Mouse (Mus musculus) small intestine, adult 2 months (tissue): ENCODE measurements at regions not wholly inside any gene's neighbourhood (a gene's known extent, or its start where the extent isn't known, plus 50 kb on each side); places are given as distances from the start of the nearest gene placed in this dataset.

Source experiments
- CTCF ChIP-seq: fragments of 200-500 bp; IDR thresholded peaks from 2 replicates; pipeline ENCODE4 v1.5.1; 2012; ENCODE audit warnings: low read depth, mild to moderate bottlenecking, control low read depth, inconsistent platforms, low read length, moderate library complexity, mixed read lengths; ENCODE audit not compliant: insufficient replicate concordance, insufficient read length; ENCODE audit errors: extremely low read depth
- POLR2A ChIP-seq: fragments of 200-500 bp; IDR thresholded peaks from 2 replicates; pipeline ENCODE4 v1.6.1; 2012; ENCODE audit warnings: low read depth, mild to moderate bottlenecking, control low read depth, inconsistent platforms, low read length, moderate library complexity

GRCm38 (mm10) chr13:37595196-37595595 is 183.0 kb upstream of the Rreb1 start:
- no peak for TF ChIP-seq CTCF
- no peak for TF ChIP-seq POLR2A
